Mouse (Mus musculus) hematopoietic stem cell, adult 5-6 weeks (primary cell): ENCODE measurements around the gene Acer2. TPM values are rescaled to one million over a fixed set of nuclear protein-coding genes. Genes with fewer than 3 reads are reported as not detected.

Source experiments
- ATAC-seq, 2 experiments: fragments of 125-278 bp in 1 of 2; replicated peaks in 1 of 2; 2 replicates each; pipeline ENCODE4 v1.8.0; 2016 to 2017; ENCODE audit warnings: inconsistent platforms in 2 of 2, mild to moderate bottlenecking in 2 of 2, moderate number of reproducible peaks in 2 of 2, low read depth in 1 of 2, moderate TSS enrichment in 1 of 2; ENCODE audit not compliant: low FRiP score in 2 of 2, poor library complexity in 2 of 2, severe bottlenecking in 2 of 2, insufficient read depth in 1 of 2, low TSS enrichment in 1 of 2
- total RNA-seq: library from RNA; stranded (forward); fragments of 172-1452, 232-1000 nt; gene quantifications from 2 replicates; pipeline ENCODE4 v1.2.3, GENCODE M21; 2017

Gene Acer2
- total RNA-seq, 1 experiment from 2014 or later: 5.4 TPM

DNA sequence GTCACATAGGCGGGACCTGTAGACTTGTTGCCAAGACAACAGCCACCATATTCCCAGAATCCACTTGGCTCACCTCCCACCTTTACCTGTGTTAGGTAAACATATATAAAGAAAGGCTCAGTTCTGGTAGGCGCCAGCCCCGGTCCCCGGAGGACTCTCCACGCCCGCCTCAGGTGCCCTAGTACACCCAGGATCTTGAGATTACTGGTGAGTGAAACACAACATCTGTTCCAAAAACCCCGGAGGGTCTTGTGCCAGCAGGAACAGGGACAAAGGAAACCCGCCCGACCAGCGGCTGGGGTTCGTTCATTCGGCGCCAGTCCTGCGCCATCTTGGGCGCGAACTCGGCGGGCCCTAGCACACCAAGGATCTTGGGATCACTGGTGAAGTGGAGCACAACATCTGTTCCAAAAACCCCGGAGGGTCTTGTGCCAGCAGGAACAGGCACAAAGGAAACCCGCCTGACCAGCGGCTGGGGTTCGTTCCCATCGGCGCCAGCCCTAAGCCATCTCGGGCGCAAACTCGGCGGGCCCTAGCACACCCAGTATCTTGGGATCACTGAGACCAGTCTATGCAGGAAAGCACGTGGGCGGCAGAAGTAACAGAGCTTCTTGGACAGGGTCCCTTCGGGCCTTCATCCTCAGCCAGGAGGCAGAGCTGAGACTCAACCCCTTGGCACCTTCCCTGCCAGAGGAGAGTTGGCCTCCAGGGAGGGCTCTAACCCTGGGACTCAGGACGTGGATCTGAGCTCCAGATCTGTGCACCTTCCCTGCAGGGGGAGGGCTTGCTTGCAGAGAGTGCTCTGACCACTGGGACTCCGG, 56.6 kb downstream of the Acer2 start:
- 0 out of 4 replicates have a peak, but pooled peaks of 1 of the 2 experiments have one; percentile 32 for ATAC-seq

DNA sequence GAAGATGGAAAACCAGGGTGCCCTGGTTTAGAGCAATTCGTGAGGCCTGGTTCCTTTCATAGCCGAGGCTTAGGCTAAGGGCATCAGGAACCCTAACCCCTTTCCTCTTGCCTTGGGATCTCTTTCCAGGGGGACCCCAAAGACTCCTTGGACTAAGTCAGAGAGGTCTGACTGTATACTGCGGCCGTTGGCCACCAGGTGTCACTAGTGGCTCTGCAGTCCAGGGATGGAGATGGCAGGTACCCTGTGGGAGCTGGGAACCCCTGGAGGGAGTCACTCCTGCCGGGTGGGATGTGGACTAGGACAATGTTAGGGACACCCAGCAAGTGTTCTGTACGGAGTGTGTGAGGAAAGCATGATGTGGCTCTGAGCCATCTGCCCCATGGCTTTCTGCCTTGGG, 58.8 kb downstream of the Acer2 start:
- ATAC-seq: no peak

DNA sequence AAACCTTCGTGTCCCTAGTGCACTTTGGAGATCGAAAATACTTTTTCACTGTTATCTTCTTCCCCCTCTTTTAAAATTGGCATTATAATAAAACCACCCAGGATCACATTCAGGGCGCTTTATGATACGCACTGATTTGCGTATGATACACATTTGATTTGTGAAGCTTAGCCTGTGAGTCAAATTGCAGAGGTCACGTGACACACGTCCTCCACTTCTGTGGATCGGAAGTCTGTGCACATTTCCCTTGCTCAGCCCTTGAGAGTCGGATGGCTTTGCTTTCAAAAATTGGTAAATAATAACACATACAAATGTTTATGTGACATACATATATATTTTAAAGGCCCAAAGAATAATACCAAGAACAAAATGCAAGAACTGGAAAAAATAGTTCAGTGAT, 62.0 kb downstream of the Acer2 start:
- no peak for ATAC-seq

DNA sequence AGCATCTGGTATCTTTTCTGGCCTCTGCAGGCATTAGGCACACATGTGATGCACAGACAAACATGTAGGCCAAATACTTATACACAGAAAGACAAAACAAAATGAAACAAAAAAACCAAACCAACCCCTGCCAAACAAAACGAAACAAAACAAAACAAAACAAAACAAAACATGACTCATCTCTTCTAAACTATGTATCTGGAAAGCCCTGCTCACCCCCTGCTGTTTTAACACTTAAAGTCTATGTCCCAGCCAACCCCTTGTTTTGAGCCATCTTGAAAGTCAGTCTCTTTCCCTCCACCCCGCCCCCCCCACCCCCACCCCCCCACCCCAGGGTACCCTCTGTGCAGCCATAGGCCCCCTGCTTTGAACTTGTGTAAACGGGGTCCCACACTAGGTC, 62.5 kb downstream of the Acer2 start:
- ATAC-seq: no peak

DNA sequence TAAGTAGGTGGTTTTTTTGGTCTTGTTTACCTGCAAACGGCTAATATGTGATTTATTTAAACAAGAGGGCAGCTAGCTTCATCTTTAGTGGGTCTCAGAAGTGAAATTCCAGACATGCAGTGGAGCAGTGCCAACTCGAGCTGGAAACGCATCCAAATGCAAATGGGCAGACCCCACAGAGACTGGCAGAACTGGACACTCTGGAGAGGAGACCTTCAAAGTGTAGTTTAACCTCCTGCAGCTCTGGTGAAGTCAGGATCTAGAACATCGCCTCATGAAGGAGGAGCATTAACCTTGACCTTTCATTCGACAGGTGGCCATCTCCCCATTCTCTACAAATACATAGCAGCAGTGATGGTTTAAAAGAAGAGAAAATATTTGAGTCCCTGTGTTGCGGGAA, 68.5 kb downstream of the Acer2 start:
- no peak for ATAC-seq

DNA sequence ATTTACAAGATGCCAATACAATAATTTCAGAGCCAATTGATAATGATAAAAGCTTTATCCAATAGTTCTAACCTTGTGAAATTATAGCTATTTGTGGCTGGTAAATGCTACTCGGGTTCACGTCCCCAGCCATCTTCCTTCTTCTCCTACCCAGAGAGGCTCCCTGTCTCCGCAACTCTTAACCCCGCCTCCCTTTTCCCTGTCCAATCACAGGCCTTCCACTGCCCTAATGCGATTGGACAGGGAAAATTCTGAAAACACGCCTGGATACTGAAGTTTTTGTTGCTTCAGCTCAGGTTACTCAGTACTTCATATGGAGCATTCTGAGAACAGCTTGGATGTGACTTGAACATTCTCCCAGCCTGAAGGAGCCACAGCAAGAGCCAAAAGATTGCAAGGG, 69.1 kb downstream of the Acer2 start:
- no peak for ATAC-seq

DNA sequence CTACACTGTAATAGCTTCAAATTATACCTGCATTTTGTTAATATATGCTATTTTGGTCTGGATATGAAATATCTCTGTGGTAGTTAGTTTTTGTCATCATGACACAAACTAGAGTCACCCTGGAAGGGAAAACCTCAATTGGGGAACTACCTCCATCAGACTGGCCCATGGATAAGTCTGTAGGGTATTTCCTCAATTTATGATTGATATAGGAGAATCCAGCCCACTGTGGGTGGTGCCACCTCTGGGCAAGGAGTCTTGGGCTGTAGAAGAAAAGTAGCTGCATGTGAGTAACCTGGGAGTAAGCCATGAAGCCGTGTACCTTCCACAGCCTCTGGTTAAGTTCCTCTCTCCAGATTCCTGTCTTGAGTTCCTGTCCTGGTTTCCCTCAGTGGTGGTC, 74.6 kb downstream of the Acer2 start:
- ATAC-seq: peak; percentile 62 to 66; a peak in 3 of 4 replicates

DNA sequence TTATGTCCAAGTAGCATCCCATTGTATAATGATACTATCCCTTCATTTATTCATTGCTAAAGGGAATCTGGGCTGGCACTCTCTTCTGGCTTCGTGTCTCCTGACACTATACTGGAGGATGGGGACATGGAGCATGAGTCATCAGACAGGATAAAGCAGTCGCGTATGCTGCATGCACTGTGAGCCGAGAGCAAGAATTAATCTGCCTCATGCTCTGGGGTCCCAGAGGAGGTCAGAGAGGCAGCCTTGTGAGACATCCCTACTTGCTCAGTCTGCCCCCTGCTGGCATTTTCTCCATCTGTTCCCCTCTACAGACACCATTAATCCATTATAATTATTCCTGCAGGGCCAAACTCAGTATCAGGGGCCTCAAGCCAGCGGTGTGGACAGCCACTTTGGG, 79.3 kb downstream of the Acer2 start:
- ATAC-seq: no peak

DNA sequence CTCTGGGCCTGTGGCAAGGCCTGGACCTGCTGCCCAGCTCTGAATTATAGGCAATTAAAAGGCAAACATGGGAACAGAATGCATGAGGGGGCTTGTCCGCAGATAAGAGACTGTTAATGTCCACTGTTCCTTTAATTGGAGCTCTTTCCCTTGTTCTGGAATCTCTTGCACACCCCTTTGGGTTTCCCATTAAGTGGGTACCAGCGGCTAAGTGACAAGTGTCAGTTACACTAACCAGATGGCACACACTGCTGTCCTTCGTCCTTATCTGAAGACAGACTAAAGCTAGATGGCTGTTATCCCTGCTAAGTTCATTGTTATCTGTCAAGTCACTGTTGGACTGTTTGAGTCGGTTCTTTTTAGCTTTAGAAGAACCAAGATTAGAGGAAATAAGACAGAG, 81.3 kb downstream of the Acer2 start:
- ATAC-seq: no peak

DNA sequence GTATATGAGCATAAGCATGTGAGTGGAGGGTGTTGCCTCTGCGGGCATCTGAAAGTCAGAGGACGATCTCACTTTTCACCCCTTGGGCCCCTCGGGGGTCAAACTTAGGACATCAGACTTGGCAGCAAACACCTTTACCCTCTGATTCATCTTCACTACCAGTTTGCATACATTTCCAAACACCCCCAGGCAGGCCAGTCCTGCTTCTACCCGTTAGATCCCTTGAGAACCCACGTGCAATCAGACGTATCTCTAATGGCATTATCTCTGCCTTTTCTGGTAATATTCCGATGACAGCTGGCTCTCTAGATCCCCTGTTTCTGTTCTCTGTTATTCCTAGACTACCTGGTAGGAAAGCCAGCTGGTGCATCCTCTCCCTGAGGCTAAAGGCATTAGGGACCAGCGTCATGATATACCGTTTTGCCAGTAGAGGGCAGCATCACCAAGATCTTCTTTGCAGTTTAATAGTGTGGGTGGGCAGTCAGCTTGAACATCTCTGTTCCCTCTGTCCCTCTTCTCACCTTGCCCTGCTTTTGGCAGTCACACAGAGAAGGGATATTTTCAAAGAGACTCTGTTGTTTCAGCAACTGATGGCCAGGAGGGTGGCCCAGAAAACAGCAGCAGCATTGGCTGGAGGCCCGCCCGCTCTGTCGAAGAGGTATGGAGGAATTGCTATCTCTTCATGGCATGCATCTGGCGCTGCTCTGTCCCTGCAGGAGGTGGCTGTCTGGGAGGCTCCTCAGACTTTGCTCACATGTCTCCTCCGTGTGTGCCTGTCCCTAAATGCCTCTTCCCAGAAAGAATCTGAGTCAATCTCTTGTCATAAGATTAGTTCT, 83.6 kb downstream of the Acer2 start:
- ATAC-seq: peak; percentile 64 to 67; a peak in 3 of 4 replicates

DNA sequence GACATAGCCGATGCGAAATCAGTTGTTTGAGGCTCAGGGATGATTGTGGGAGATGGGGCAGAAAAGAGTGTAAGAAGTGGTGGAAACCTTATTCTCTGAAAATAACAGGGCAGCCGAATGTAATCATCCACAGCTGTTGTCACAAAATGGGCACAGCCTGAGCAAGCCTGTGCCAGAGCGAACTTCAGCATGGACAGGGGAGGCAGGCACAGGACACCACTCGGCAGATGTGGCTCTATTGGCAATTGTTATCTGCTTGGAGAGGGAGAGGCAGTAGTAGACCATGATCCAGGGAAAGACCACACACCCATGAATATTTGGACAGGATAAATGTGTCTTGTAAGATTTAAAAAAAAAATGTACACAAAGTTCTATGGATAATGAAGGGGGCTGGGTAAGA, 103.1 kb downstream of the Acer2 start:
- ATAC-seq: no peak

Other genes starting within 250 kb of the Acer2 start
- 35.1 and 64.9 TPM in 2 replicates for gene Plin2, start 204.3 kb upstream of the Acer2 start, total RNA-seq
- gene Dennd4c, start 125.8 kb upstream of the Acer2 start, total RNA-seq: 36.0 and 40.0 TPM in 2 replicates
- gene Rps6, start 17.0 kb upstream of the Acer2 start, total RNA-seq: 1,696 and 1,704 TPM in 2 replicates